Mouse (Mus musculus) cortical plate, adult 2 months (tissue): ENCODE results near the gene Olfr532.

Experiments
- CTCF ChIP-seq: fragments of 200-500 bp; IDR thresholded peaks from 2 replicates; pipeline ENCODE4 v1.5.1; 2011; ENCODE audit warnings: mild to moderate bottlenecking, control low read depth, low read length; ENCODE audit not compliant: insufficient read depth; ENCODE audit errors: extremely low read depth
- POLR2A ChIP-seq: fragments of 200-500 bp; IDR thresholded peaks from 2 replicates; pipeline ENCODE4 v1.6.1; 2011; ENCODE audit warnings: mild to moderate bottlenecking, low read length, control low read depth; ENCODE audit not compliant: insufficient read depth; ENCODE audit errors: extremely low read depth

GRCm38 (mm10) chr7:140443141-140443540 lies 21.7 kb upstream of the Olfr532 start:
- TF ChIP-seq CTCF (no peak), POLR2A (no peak)
